Mouse (Mus musculus) embryonic facial prominence, embryonic 14.5 days (tissue): ENCODE results near the gene Sap30bp. TPM values are rescaled to one million over a fixed set of nuclear protein-coding genes. Genes with fewer than 3 reads are reported as not detected.

Experiments
- ATAC-seq: fragments of 200-750 bp; cut with Nextera tagmentation; 2 replicates; pipeline ENCODE4 v1.8.0; 2017; ENCODE audit warnings: low read depth, moderate number of reproducible peaks, moderate TSS enrichment
- DNase-seq: peaks from one replicate; pipeline ENCODE4 v3.0.0-alpha.2; 2015; ENCODE audit warnings: low spot score
- H3K27ac ChIP-seq: fragments of 300-500 bp; sonication (generic); replicated peaks from 2 replicates; pipeline ENCODE4 v1.5.1; 2014; ENCODE audit warnings: low read depth, mild to moderate bottlenecking, low read length, moderate library complexity
- H3K27me3 ChIP-seq: fragments of 300-500 bp; sonication (generic); replicated peaks from 2 replicates; pipeline ENCODE4 v1.6.1; 2014; ENCODE audit warnings: low read length; ENCODE audit not compliant: control insufficient read depth, insufficient read depth
- H3K36me3 ChIP-seq: fragments of 300-500 bp; sonication (generic); 2 replicates; pipeline ENCODE4 v1.6.1; 2014; ENCODE audit warnings: low read length, mixed read lengths; ENCODE audit not compliant: control insufficient read depth, insufficient read depth
- H3K4me1 ChIP-seq: fragments of 300-500 bp; sonication (generic); 2 replicates; pipeline ENCODE4 v1.6.1; 2014; ENCODE audit warnings: antibody characterized with exemption, low read length; ENCODE audit not compliant: control insufficient read depth, insufficient read depth
- H3K4me2 ChIP-seq: fragments of 300-500 bp; sonication (generic); 2 replicates; pipeline ENCODE4 v1.6.1; 2014; ENCODE audit warnings: low read depth, mild to moderate bottlenecking, low read length, moderate library complexity, mixed read lengths
- H3K4me3 ChIP-seq: fragments of 300-500 bp; sonication (generic); 2 replicates; pipeline ENCODE4 v1.5.1; 2014; ENCODE audit warnings: low read depth, mild to moderate bottlenecking, low read length
- H3K9ac ChIP-seq: fragments of 300-500 bp; sonication (generic); 2 replicates; pipeline ENCODE4 v1.6.1; 2014; ENCODE audit warnings: low read depth, mild to moderate bottlenecking, low read length, moderate library complexity, mixed read lengths
- H3K9me3 ChIP-seq: fragments of 300-500 bp; sonication (generic); 2 replicates; pipeline ENCODE4 v1.6.1; 2016; ENCODE audit warnings: low read length; ENCODE audit not compliant: control insufficient read depth
- WGBS: fragments of 180-500 bp; shearing (Covaris S2); extraction: QIAGEN DNeasy Blood & Tissue Kit; methylation state at CpG from one replicate; pipeline ENCODE4 v1.1.7; 2014; 5-methylcytosine and 5-hydroxymethylcytosine counted together
- polyA plus RNA-seq: library from polyadenylated mRNA; unstranded; fragments of >200 nt; fragmentation: Nextera tagmentation; extraction: Ambion mirVana; gene quantifications from 2 replicates; pipeline ENCODE4 v1.2.1, GENCODE M21; 2014

Sap30bp gene
- polyA plus RNA-seq, 1 experiment from 2014 or later, result 30.2 TPM

DNA sequence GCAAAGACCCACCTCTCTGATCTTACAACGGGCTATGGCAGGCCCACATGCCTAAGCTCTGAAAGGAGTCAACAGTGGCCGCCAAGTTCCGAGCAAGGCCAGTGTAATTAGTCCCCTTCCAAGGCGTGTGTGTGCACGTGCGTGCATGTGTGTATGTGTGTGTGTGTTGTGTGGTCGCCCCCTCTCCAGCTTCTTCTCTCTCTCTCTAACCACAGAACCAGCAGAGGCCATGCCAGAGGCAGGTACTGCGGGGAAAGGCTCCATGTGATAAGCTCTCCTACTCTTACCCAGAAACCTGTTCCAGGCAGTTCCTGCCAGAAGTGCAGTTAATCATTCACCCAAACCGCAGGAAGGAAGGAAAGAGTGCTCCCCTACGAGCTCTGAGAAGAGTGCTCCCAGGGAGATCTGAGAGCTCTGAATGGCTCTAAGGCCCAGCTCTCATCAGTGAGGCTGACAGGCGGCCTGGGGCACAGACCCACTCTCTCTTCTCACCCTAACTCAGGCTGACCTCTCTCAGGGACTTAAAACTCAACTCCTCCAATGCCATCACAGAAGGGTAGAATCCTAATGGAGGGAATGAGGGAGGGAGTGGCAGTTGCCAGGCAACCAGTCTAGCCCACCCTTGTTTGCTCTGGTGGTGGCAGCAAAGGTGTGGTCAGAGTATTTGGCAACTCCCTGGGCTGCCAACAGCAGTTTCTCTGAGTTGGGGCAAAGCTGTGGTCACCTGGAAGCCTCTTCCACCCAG lies 21.3 kb upstream of the Sap30bp start, which contains the start of gene Smim6:
Gene Smim6, plus strand, starts transcription at position 386 of the 745 bp plus-strand sequence.
- Histone ChIP-seq H3K4me3 (no peak within 1 kb of the TSS), H3K36me3 (peaks cover 39% of the 10 kb centered on the region; the same call in 1 of the 2 replicates), H3K9ac (no peak within 1 kb of the TSS), H3K27me3 (no peaks in the 10 kb centered on the region), H3K4me1 (no peaks in the 10 kb centered on the region), H3K9me3 (no peaks in the 10 kb centered on the region), H3K27ac (peak within 1 kb of the TSS; percentile 15; the same call in 1 of the 2 replicates), H3K4me2 (no peak within 1 kb of the TSS)
- no peak for ATAC-seq
- no peak for DNase-seq
- 77% methylated on average over 11 of the region's 11 CpGs for WGBS

DNA sequence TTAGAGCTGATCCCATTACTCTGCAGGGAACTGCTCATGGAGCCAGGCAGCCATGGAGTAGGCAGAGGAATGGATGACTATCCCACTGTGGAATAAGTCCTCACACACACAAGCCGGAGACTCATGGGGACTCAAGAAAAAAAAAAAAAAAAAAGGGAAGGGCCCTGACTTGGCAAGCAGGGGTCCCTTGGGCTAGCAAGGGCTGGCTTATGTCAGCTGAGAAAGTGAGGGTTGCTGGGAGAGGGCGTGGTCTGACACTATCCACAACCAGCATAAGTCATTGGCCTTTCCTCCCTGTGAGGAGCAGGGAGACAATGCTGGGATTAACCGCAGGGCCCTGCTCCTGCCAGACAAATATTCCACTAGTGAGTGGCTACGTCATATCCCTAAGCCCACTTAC lies 16.5 kb upstream of the Sap30bp start:
- Histone ChIP-seq H3K27me3 (no peaks in the 10 kb centered on the region), H3K4me3 (no peak overlapping the region), H3K9ac (no peak overlapping the region), H3K9me3 (no peaks in the 10 kb centered on the region), H3K4me2 (no peak overlapping the region), H3K36me3 (peaks cover 41% of the 10 kb centered on the region), H3K4me1 (no peaks in the 10 kb centered on the region), H3K27ac (no peak overlapping the region)
- DNase-seq (no peak), ATAC-seq (no peak)
- 94% methylated on average over 4 of the region's 4 CpGs for WGBS

DNA sequence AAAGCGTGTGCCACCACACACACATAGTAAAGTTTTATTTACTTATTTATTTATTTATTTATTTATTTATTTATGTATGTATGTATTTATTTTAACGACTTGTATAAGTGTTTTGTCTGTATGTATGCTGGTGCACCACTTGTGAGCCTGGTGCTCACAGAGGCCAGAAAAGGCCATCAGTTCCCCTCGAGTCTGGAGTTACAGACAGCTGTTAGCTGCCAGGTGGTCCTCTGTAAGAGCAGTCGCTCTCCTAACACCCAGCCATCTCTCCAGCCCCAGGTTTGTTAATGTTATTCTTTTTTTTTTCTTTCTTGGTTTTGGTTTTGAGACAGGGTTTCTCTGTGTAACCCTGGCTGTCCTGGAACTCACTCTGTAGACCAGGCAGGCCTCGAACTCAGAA lies 14.4 kb upstream of the Sap30bp start:
- Histone ChIP-seq H3K36me3 (peaks cover 51% of the 10 kb centered on the region), H3K4me2 (no peak overlapping the region), H3K4me1 (no peaks in the 10 kb centered on the region), H3K27ac (no peak overlapping the region), H3K27me3 (no peaks in the 10 kb centered on the region), H3K4me3 (no peak overlapping the region), H3K9ac (no peak overlapping the region), H3K9me3 (no peaks in the 10 kb centered on the region)
- ATAC-seq (no peak), DNase-seq (no peak)
- 84% methylated on average over 5 of the region's 5 CpGs for WGBS

DNA sequence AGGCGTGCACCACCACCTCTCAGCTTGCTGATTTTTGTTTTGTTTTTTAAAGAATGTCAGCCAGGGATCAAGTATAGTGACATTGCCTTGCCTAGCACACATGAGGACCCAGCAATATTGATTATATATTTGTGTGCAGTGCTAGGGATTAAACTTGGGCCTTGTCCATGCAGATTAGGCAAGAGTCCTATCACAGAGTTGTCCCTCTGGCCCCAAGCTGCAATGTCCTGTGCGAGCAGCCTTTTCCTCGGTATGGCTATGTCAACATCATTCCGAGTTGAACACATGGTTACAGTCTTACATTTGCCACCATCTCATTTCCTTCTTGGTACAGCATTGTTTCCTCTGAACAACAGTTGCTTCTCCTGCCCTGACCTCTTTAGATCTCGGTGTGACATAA lies 14.0 kb upstream of the Sap30bp start:
- no peak overlapping the region for H3K4me2 ChIP-seq
- no peaks in the 10 kb centered on the region for H3K4me1 ChIP-seq
- H3K4me3 ChIP-seq, result no peak overlapping the region
- peaks cover 47% of the 10 kb centered on the region for H3K36me3 ChIP-seq
- H3K27ac ChIP-seq, result no peak overlapping the region
- H3K9me3 ChIP-seq, result no peaks in the 10 kb centered on the region
- 94% methylated on average over 5 of the region's 5 CpGs for WGBS
- DNase-seq (no peak), ATAC-seq (no peak)
- no peak overlapping the region for H3K9ac ChIP-seq
- H3K27me3 ChIP-seq, result no peaks in the 10 kb centered on the region

DNA sequence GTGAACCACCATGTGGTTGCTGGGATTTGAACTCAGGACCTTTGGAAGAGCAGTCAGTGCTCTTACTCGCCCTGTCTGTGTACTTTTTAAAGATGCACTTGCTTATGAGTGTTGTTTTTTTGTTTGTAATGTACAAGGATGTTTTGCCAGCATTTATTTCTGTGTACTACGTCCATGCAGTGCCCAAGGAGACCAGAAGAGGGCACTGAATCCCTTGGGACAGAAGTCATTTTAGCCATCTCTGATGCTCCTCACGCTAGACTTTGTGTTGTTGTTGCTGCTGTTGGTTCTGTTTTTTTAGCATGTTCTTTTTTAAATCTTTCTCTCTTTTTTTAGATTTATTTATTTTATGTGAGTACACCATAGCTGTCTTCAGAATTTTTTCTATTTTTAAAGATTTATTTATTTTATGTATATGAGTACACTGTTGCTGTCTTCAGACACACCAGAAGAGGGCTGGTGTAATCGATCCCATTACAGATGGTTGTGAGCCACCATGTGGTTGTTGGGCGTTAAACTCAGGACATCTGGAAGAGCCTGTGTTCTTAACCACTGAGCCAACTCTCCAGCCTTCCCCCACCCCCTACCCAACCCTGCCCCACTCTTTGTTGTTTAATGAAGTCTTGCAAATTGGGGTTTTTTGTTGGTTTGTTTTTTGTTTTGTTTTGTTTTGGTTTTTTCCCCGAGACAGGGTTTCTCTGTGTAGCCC lies 12.8 kb upstream of the Sap30bp start:
- Histone ChIP-seq H3K27me3 (no peaks in the 10 kb centered on the region), H3K27ac (no peak overlapping the region), H3K9ac (no peak overlapping the region), H3K4me2 (no peak overlapping the region), H3K4me3 (no peak overlapping the region), H3K36me3 (peaks cover 46% of the 10 kb centered on the region), H3K4me1 (no peaks in the 10 kb centered on the region), H3K9me3 (no peaks in the 10 kb centered on the region)
- ATAC-seq, result no peak
- 46% methylated on average over 6 of the region's 6 CpGs for WGBS
- DNase-seq, result peak; percentile 47

DNA sequence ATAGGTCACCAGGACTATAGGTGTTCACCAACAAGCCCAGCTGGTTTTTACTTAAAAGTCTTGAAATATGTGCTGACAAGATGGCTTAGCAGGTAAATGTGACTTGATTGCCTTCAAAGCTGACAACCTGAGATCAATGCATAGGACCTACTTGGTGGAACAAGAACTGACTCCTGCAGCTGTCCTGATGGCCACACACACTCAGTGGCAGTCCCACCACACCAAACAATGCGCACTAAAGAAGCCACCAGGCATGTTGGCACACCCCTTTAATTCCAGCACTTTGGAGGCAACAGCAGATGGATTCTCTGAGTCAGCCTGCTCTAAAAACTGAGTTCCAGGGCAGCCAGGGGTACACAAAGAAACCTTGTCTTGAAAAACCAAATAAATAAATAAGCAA lies 11.1 kb upstream of the Sap30bp start:
- Histone ChIP-seq H3K4me1 (no peaks in the 10 kb centered on the region), H3K27ac (no peak overlapping the region)
- no peak for ATAC-seq

DNA sequence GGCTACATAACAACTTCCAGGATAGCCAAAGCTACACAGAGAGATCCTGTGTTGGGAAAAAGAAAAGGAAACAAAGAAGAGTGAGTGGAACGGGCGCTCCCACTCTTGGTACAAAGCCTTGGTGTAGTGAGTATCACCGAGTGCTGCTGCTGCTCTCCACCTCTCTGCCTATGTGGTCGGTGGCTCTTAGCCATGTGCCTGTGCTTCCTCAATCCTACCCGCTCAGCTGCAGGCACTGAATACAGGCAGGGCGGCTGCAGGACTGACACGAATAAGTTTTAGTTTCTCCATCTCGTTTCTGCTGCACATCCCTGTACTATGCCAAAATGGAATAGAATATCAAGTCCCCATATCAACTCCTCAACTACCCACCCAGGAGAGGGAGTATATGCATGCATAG lies 4.1 kb upstream of the Sap30bp start:
- Histone ChIP-seq H3K4me3 (no peak overlapping the region), H3K9me3 (no peaks in the 10 kb centered on the region), H3K9ac (no peak overlapping the region), H3K4me2 (no peak overlapping the region), H3K27me3 (no peaks in the 10 kb centered on the region), H3K4me1 (peaks cover 7% of the 10 kb centered on the region), H3K36me3 (peaks cover 30% of the 10 kb centered on the region), H3K27ac (no peak overlapping the region)
- no peak for DNase-seq
- ATAC-seq, result no peak
- 93% methylated on average over 8 of the region's 8 CpGs for WGBS

More for the DNA sequence above, 11.1 kb upstream of the Sap30bp start:
- Histone ChIP-seq H3K9ac (no peak overlapping the region), H3K9me3 (no peaks in the 10 kb centered on the region), H3K4me2 (no peak overlapping the region), H3K36me3 (peaks cover 42% of the 10 kb centered on the region), H3K27me3 (no peaks in the 10 kb centered on the region), H3K4me3 (no peak overlapping the region)
- DNase-seq, result no peak
- 91% methylated on average over 1 of the region's 1 CpGs for WGBS

DNA sequence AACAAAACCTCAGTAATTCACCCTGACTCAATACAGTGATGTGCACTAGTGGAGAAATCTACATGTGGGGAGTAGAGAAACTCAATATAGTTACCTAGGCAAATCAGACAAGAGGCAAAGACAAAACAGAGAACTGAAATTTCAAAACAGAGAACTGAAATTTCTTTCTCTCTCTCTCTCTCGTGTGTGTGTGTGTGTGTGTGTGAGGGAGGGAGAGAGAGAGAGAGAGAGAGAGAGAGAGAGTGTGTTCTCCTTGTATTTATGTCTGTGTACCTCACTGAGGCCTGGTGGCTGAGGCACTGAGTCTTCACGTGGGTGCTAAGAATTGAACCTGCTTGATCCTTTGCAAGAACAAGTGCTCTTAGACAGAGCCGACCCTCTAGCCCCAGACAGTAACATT lies 3.3 kb upstream of the Sap30bp start:
- Histone ChIP-seq H3K9me3 (no peaks in the 10 kb centered on the region), H3K27me3 (no peaks in the 10 kb centered on the region)
- ATAC-seq, result no peak

More for the DNA sequence above, 3.3 kb upstream of the Sap30bp start:
- Histone ChIP-seq H3K9ac (no peak overlapping the region), H3K4me2 (no peak overlapping the region), H3K36me3 (peaks cover 25% of the 10 kb centered on the region), H3K4me1 (peaks cover 15% of the 10 kb centered on the region), H3K4me3 (no peak overlapping the region), H3K27ac (no peak overlapping the region)
- DNase-seq, result no peak
- WGBS, result 84% methylated on average over 3 of the region's 3 CpGs
